Mouse (Mus musculus) liver, postnatal 0 days (tissue): ENCODE data around the gene Ndrg3.

ENCODE experiments used
- CTCF ChIP-seq: sonication (generic); IDR thresholded peaks from 2 replicates; pipeline ENCODE4 v1.5.1; 2016; ENCODE audit warnings: antibody characterized with exemption, low read depth
- EP300 ChIP-seq: IDR thresholded peaks from 2 replicates; pipeline ENCODE4 v1.6.1; 2016; ENCODE audit warnings: antibody characterized with exemption, low read depth, mild to moderate bottlenecking

DNA sequence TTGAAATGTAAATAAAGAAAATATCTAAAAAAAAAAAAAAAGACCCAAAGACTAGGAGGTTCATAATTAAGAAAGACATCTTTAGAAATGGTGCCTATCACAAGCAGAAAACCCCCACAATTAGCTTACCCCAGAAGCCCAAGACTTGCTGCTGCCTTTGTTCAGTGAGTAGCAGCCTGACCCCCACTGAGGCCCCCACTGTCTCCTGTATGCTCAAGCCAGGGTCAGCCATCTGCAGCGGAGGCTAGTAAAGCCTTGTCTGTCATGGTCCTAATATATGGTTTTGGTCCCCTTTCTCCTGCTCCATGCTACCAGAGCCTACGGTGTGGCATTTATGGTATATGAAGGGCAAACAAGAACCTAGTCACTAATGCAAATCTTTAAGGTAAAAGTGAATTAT is 90.5 kb downstream of the Ndrg3 start:
- TF ChIP-seq CTCF (no peak), EP300 (no peak)
